Mouse (Mus musculus) liver, embryonic 14.5 days (tissue): ENCODE measurements around the gene Asb7. TPM values are rescaled to one million over a fixed set of nuclear protein-coding genes. Genes with fewer than 3 reads are reported as not detected.

Experiments
- ATAC-seq: fragments of 200-750 bp; cut with Nextera tagmentation; 2 replicates; pipeline ENCODE4 v1.8.0; 2017; ENCODE audit warnings: moderate number of reproducible peaks, mild to moderate bottlenecking, moderate library complexity; ENCODE audit not compliant: insufficient read depth
- DNase-seq, 3 experiments: peaks; one replicate each; pipeline ENCODE4 v3.0.0-alpha.2; 2012 to 2013; ENCODE audit warnings: low read depth in 3 of 3, low spot score in 3 of 3
- H3K27ac ChIP-seq: fragments of 300-500 bp; sonication (generic); 2 replicates; pipeline ENCODE4 v1.5.1; 2014; ENCODE audit warnings: moderate library complexity, mild to moderate bottlenecking, control low read depth, inconsistent platforms
- H3K27me3 ChIP-seq: fragments of 300-500 bp; sonication (generic); 2 replicates; pipeline ENCODE4 v1.6.1; 2014; ENCODE audit warnings: mild to moderate bottlenecking, low read length, moderate library complexity; ENCODE audit not compliant: control insufficient read depth, insufficient read depth
- H3K36me3 ChIP-seq: fragments of 300-500 bp; sonication (generic); replicated peaks from 2 replicates; pipeline ENCODE4 v1.6.1; 2014; ENCODE audit warnings: low read depth; ENCODE audit not compliant: control insufficient read depth, insufficient read depth
- H3K4me1 ChIP-seq, 2 experiments: fragments of 200-500 bp in 1 of 2; fragments of 300-500 bp in 1 of 2; sonication (generic) in 1 of 2; replicated peaks; 2 replicates each; pipeline ENCODE4 v1.6.1; 2012 to 2014; ENCODE audit warnings: antibody characterized with exemption in 1 of 2, inconsistent platforms in 1 of 2, low read length in 1 of 2; ENCODE audit not compliant: control insufficient read depth in 2 of 2, insufficient read depth in 2 of 2
- H3K4me2 ChIP-seq: fragments of 300-500 bp; sonication (generic); 2 replicates; pipeline ENCODE4 v1.6.1; 2014; ENCODE audit warnings: low read depth, mild to moderate bottlenecking, control low read depth, moderate library complexity
- H3K4me3 ChIP-seq, 2 experiments: fragments of 200-500 bp in 1 of 2; fragments of 300-500 bp in 1 of 2; sonication (generic) in 1 of 2; 2 replicates each; pipeline ENCODE4 v1.5.1; 2012 to 2014; ENCODE audit warnings: low read depth in 2 of 2, low read length in 2 of 2, mild to moderate bottlenecking in 2 of 2, control low read depth in 1 of 2, inconsistent platforms in 1 of 2, moderate library complexity in 1 of 2; ENCODE audit not compliant: insufficient read depth in 1 of 2
- H3K9ac ChIP-seq: fragments of 300-500 bp; sonication (generic); replicated peaks from 2 replicates; pipeline ENCODE4 v1.6.1; 2014; ENCODE audit warnings: mild to moderate bottlenecking, control low read depth, moderate library complexity
- H3K9me3 ChIP-seq: fragments of 300-500 bp; sonication (generic); 2 replicates; pipeline ENCODE4 v1.6.1; 2016; ENCODE audit warnings: low read length, mixed read lengths; ENCODE audit not compliant: control insufficient read depth
- CTCF ChIP-seq: IDR thresholded peaks from 2 replicates; pipeline ENCODE4 v1.5.1; 2016; ENCODE audit warnings: antibody characterized with exemption, low read depth, control low read depth
- EP300 ChIP-seq: IDR thresholded peaks from 2 replicates; pipeline ENCODE4 v1.6.1; 2016; ENCODE audit warnings: antibody characterized with exemption, low read depth
- WGBS: fragments of 180-500 bp; shearing (Covaris S2); extraction: QIAGEN DNeasy Blood & Tissue Kit; methylation state at CpG from one replicate; pipeline ENCODE4 v1.1.7; 2014; ENCODE audit not compliant: insufficient replicate concordance; 5-methylcytosine and 5-hydroxymethylcytosine counted together
- polyA plus RNA-seq, 2 experiments: library from polyadenylated mRNA; depleted of rRNA in 1 of 2; stranded (reverse) in 1 of 2; unstranded in 1 of 2; fragments of >200 nt; fragmentation: Nextera tagmentation in 1 of 2; extraction: Ambion mirVana in 1 of 2; gene quantifications; 2 replicates each; pipeline versions ENCODE4 v1.2.1 to v1.2.3; 2012 to 2014

Asb7 gene
- polyA plus RNA-seq, 2 experiments, result 1.8 to 3.2 TPM

GRCm38 (mm10) chr7:66597900-66598299 is 91.5 kb downstream of the Asb7 start:
- Histone ChIP-seq H3K27me3 (no peaks in the 10 kb centered on the region), H3K9me3 (no peaks in the 10 kb centered on the region), H3K27ac (no peak overlapping the region), H3K4me2 (no peak overlapping the region), H3K4me1 (no peaks in the 10 kb centered on the region; a peak in 1 of 4 replicates), H3K9ac (no peak overlapping the region), H3K36me3 (no peaks in the 10 kb centered on the region), H3K4me3 (no peak overlapping the region)
- ATAC-seq (no peak), DNase-seq (no peak)
- TF ChIP-seq CTCF (no peak), EP300 (no peak)
- 90% methylated on average over 3 of the region's 3 CpGs for whole genome bisulfite sequencing

Other genes starting within 250 kb of the Asb7 start
- gene Lins1, start 293 bp upstream of the Asb7 start, polyA plus RNA-seq (2012; rRNA removed), result 2.2 and 3.3 TPM in 2 replicates
- gene Lins1, start 293 bp upstream of the Asb7 start, polyA plus RNA-seq (2014; fragmentation: Nextera tagmentation; extraction: Ambion mirVana), result 4.3 and 5.3 TPM in 2 replicates
- gene Cers3, start 53.9 kb upstream of the Asb7 start, polyA plus RNA-seq (2012; rRNA removed), result 0.02 and 0.04 TPM in 2 replicates
- gene Cers3, start 53.9 kb upstream of the Asb7 start, polyA plus RNA-seq (2014; fragmentation: Nextera tagmentation; extraction: Ambion mirVana), result not detected in 2 replicates
- gene Adamts17, start 150.1 kb upstream of the Asb7 start, polyA plus RNA-seq (2012; rRNA removed), result 0.08 and 0.15 TPM in 2 replicates
- 0.11 TPM in 1 of 2 replicates, not detected in the other for gene Adamts17, start 150.1 kb upstream of the Asb7 start, polyA plus RNA-seq (2014; fragmentation: Nextera tagmentation; extraction: Ambion mirVana)